Mouse (Mus musculus) frontal cortex, adult (tissue): ENCODE results near the gene Pik3c2g.
"Not testable (repeated sequence)": the region's sequence is repeated elsewhere in the genome, so short reads cannot be mapped to it uniquely, and the experiment has no call there.

Experiments
- ATAC-seq: cut with Nextera tagmentation; 2 replicates; pipeline ENCODE4 v1.9.2; 2017; ENCODE audit warnings: mild to moderate bottlenecking, moderate library complexity, mixed read lengths; ENCODE audit not compliant: low TSS enrichment

Gene Pik3c2g

DNA sequence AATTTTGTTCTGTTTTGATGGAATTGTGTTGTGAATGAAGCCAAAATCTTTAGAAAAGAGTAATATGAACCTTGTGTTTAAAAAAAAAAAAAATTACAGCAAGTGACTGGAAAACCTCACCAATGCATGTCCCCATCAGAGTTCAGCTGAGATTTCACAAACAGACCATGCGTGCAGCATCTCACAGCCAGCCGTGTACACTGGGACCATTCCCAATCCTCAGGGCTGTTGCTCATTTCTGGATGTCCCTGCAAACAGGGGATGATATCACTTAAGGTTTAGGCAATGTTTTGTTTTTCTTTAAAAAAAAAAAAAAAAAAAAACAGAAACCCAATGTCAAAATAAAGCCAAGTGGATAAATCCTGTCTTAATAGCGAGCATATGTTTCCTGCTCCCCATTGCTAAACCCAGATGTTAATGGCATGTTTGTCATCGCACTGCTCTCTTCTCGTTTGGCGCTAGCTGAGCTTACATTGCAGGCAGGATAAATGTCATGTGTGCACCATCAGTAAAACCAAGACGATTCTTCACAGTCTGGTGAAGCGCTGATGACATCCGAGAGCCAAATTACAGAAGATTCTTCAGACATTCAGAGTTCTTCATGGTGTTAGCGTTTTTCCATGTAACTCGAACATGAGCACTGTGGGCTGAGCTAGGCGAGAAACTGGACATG lies 322.1 kb downstream of the Pik3c2g start:
- ATAC-seq: no peak

DNA sequence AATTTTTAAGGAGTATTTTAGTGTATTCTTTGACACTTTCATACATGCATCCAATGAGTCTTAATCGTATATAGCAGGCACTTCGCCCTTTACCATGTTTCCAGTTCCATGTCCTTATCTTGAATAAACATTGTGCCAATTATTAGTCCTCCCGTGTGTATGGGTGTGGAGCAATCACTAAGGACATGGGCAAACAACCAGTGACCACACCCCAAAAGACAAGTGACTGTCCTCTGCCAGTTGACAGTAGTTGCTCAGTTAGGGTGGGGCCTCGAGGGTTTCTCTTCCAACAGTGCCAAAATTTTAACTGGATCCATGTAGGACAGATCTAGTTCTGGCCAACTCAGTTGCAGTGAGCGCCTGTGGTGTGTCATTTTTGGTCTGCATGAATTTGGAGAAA lies 341.7 kb downstream of the Pik3c2g start:
- ATAC-seq: no peak

DNA sequence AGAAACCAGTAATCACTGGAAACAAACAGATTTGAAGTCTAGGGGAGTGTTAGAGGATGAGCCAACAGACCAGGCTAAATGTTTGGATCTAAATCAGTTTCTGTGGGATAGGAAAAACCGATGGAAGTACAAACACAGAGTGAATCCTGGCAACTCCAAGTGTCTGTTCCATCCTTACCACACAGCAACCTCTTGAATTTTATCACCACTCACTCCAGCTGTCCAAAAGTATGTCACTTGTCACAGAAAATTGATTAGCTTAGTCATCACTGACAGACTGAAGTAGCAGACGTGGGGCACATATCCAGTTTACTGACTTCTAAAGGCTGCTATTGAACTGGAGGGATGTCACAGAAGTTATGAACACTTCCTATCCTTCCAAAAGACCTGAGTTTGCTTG lies 347.8 kb downstream of the Pik3c2g start:
- ATAC-seq: no peak

DNA sequence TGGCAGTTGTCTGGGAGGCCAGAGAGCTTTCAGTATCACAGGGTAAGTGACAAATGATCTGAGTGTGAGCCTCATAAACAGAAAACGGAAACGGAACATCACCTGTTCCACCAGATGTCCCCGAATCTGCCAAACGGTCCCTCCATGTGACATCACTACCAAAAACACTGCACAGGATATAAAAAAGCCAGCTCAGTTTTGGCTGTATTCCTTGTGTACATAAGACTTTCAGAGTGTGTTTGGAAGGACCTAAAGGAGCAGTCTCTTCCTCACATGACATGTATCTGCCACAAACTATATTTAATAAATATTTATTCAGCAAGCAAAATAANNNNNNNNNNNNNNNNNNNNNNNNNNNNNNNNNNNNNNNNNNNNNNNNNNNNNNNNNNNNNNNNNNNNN lies 350.6 kb downstream of the Pik3c2g start:
- ATAC-seq: not testable (repeated sequence)

DNA sequence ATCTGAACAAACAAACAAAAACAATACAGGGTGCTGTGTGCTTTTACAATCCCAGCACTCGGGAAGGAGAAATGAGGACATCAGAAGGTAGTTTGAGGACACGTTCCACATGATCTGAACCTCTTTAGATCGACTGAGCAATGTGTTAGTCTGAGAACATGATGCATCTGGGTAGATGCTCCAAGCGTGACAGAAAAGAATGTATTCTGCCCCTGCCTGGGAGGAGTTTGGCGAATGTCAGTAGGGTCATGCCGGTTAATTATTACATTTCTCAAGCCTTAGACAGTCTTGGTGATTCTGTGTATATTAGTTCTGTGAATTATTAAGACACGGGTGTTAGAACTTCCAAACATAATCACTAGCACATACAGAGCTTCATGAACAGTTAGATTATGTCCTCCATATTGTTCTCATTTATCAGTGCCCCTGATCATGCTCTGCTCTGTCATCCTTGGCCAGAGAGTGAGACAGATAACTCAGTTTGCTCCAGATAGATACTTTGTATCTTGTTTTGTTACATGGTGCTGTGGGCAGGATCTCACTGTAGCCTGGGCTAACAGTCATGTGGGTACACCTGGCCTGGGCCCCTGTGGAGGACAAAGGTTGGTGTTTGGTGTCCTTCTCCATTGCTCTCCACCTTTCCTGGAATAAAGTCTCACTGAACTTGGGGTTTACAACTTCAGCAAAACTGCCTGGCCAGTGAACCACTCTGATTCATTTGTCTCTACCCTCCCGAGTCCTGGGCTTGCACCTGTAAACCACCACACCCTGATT lies 360.3 kb downstream of the Pik3c2g start:
- 0 out of 2 replicates have a peak, but pooled peaks have one; percentile 41 for ATAC-seq

DNA sequence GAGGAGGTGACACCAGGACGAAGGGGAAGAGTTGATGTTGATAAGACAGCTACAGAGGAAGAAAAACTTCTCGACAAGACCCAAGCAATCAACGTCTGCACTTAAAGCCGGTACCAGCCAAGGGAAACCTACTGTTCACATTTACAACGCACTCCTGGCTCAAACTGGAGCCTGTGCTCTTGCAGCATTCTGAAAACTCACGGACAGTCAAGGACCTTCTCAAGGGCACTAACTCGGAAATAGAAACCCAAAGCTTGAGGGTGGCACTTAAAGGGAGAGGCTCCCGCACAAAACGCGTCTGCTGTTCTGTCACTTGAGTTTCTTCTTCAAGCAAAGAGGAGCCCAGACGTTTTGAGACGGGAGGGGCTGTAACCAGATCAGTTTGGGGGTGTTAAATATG lies 366.6 kb downstream of the Pik3c2g start:
- ATAC-seq: no peak

DNA sequence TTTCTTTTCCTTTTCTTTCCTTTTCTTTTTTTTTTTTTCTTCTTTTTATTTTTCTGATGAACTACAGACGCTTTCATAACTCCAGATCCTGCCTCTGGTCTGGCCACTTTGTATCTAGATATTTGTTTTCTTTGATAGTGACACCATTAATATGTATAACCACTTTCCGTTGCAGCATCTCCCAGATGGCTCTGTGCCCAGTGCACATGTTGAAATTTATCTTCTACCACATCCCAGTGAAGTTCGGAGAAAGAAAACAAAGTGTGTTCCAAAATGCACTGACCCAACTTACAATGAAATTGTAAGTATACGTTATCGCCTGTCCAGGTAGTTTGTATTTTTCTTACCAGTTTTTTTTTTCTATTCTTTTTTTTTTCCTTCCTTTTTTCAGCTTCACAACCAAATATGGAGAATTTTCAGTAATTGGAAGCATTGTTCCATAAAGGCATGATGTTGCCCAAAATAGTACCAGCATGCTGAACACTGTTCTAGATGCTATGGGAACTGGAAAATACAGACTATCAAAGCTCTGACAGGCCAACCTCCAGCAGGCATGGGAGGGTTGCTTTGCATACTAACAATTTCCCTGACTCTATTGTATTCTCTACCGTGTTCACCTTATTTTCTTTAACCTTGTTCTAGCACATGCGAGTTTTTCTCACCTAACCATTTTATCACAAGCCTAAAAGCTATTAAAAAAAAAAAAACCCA lies 370.7 kb downstream of the Pik3c2g start:
- peak; percentile 73 for ATAC-seq

DNA sequence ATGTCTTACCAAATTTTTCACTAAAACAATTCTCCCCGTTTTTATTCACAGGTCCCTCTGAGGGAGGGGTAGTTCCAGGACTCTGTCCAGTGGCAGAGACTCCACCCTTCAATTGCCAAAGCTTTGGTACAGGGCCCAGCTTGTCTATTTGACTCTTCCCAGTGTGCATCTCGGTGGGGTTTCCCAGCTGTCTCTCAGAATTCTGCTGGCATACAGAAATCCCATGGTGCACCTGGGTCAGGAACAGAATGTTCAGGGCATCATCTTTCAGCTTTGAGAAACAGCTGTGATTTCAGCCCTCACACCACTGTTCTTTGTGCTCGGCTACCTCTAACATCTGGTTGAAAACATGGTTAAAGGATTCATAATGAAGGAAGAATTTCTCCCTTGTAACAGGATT lies 376.8 kb downstream of the Pik3c2g start:
- ATAC-seq: no peak

DNA sequence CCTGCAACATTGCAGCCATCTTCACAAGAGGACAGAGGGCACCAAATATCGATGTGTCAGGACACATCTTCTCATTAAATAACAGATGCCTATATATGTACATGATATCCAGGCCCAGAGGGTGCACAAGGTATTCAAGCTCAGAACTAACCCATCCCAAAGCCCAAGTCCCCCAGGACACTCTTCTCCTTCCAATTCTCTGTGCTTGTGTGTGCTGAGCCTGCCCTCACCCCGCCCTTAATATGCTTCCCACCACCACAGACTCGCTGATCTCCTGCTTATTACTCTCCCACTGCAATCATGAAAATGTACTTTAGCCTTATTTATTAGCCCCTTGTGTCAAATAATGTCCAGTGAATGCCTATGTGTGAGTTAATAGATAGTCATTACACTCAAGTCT lies 377.9 kb downstream of the Pik3c2g start:
- no peak for ATAC-seq

DNA sequence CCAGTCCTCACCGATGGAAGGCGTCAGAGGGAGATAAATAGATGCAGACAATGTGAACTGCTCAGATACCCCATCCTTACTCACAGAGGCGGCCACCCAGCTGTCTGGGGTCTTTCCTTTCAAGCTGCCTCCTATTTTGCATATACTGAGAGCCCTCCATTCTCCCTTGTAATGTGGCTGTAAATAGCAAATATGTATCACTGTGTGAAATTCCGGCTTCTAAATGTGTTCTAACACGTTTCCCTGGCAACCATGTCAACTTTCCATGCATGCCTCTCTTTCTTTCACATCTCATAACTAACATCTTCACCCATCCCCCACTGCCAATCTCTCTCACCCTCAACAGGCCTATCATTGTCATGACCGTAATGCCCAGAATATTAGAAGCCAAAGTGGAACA lies 379.7 kb downstream of the Pik3c2g start:
- ATAC-seq: peak; percentile 77; the same call in 1 of the 2 replicates

DNA sequence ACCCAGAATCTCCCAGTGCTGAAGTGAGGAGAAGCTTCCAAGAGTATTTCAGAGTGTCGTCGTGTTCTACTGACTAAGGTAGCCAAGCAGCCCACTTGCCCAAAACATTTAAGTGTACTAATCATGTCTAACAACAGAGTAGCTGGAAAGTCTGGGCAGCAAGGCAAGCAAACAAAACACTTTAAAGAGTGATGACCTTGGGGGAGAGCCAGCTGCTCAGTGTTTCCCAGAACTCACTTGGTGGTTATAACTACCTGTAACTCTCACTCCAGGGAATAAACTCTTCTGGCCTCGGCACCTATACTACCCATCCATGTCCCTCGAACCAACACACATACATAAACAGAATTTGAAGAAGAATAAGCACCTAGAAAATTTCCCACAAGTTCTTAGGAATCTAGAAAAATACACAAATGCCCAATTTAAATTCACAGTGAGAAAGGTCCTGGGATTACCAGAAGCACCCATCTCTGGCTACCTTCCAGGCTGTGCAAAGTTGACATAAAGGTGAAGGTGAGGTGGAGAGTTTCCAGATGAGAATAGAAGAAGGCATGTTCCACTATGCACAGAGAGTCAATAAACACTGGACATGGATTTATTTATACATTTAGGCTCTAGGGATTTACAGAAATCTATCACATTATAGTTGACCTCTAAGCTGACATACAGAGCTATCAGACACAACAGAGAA lies 384.7 kb downstream of the Pik3c2g start:
- no peak for ATAC-seq

DNA sequence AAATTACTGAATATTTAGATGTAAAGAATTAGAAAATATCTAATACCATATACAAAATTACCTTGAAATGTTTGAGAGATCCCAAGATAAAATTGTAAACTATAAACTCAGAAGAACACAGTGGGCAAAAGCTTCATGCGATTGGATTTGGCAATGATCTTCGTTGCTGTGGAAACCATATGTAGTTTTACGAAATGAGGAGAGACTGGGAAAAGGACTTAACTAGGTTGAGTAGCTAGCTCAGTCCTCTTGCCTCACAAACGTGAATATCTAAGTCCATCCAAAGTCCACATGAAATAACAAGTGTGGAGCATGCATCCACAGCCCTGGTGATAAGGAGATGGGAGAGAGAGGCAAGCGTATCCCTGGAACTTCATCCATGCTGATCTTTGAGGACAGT lies 387.6 kb downstream of the Pik3c2g start:
- ATAC-seq: peak; percentile 55; the same call in 1 of the 2 replicates

DNA sequence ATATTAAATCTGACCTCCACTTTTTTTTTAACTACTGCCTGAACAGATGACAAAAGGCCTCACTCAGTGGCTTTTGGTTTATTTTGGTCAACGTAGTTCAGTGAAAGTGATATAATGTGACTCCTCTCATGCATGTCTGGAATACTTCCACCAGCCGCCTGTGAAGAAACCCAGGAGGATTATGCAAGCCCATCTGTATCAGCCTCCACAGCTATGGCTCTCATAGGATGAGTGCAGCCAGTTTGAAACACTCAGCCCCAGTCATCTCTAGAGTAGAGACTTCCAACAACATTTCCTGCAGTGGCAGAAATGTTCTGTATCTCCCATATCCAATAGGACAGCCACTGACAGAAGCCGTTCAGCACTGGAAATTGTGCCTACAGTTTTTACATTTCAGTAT lies 391.1 kb downstream of the Pik3c2g start:
- ATAC-seq: peak; percentile 94

DNA sequence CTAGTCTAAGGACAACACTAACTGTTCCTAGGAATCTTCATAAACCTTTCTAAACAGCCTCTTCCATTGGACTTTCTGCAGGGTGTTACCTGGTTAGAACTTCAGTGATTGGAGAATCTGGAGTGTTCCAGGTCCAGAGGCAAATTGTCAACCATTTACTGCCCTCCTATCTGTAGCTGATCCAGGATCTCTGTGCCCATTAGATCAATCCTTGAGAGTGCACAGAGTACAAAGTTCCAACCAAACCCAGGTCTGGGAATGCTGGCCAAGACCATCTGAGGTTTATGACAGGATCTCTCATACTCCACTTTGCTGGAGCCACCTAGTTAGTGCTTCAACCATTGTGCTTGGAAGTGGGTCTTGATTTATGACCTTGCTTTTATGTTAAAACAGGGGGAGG lies 394.0 kb downstream of the Pik3c2g start:
- no peak for ATAC-seq

DNA sequence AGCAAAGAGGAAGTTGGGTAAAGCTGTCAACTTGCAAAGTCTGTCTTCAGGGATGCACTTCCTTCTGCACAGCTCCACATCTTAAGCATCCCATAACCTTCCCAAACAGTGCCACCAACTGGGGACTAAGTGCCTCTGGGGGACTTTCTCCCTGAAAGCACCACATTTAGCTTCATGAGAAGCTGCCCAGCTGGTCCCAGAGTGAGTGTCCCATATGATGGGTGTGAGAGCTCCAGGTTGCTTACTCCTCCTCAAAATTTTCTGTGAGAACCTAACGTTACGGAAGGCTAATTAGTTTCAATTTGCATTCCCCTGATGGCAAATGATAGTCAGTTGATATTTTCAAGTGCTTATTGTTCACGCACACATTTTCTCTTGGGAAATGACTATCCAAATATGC lies 397.0 kb downstream of the Pik3c2g start:
- peak; percentile 56; the same call in 1 of the 2 replicates for ATAC-seq

DNA sequence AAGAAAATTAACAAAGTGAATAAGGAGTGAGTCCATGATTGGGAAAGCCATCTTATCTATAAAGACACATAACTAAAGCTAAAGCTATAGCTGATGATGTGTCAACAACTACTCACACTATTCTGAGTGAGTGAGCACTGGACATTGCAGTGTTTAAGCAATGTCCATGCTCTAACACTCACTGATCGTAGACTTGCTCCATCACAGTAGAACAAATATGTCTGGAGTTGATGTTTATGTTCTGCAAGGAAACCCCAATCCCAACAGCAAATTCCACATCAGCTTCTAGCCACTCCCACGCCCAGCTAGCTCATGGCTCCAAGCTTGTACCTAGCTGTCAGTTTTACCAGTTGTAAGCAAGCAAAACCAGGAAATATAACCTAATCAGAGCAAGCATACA lies 399.5 kb downstream of the Pik3c2g start:
- no peak for ATAC-seq

DNA sequence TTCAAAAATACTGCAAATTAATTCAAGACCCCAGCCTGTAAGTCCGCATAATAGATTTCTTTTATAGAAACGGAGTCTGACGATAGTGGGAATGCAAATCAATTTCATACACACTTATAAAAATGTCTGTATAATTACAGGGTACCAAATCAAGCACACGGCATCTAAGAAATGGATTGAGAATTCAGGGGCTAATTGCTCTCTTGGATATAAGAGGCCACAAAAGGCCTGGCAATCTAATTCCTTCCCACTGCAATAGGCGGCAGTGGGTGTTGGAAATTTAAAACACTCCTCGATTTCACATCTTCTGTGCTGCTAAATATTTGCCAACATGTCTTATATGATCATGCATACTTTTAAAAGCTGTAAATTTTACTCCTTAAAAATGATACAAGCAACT lies 402.1 kb downstream of the Pik3c2g start:
- 0 out of 2 replicates have a peak, but pooled peaks have one; percentile 23 for ATAC-seq

DNA sequence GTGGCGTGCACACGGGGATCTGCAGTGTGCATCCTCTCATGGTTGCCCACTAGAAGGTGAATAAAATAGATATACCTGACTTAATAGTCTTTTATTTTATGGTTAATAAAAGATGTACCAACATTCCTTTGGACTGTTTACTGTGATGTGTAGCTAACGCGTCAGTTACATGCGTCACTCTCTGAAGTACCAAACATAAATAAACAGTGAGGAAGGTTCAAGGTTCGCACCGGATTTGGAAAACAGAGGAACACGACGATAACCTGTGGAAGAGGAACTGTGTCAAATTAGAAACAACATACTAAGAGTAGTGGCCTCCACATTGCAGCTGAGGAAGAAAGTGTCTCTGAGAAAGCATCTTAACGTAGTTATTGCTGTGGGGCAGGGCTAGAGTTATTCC lies 402.6 kb downstream of the Pik3c2g start:
- no peak for ATAC-seq

DNA sequence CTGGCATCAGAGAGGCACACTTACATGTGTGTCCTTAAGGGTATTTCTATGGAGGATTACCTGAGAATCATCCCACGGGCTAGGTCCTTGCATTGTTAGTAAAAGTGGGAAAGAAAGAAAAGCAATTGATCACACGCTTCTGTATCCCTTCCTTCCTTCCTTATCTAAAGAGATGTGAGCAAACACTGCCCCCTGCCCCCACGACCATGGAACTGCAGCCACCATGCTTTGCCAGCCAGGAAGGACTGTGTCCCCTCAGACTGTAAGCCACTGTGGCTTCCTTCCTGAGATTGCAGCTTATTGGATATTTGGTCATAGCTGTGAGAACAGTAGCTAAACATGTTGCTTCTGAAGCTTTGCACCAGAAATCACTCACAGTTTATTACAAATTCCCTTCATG lies 418.2 kb downstream of the Pik3c2g start:
- no peak for ATAC-seq
